Mouse (Mus musculus) hindbrain, embryonic 13.5 days (tissue): ENCODE results near the gene Arhgef11. TPM values are rescaled to one million over a fixed set of nuclear protein-coding genes. Genes with fewer than 3 reads are reported as not detected.

Source experiments
- ATAC-seq: fragments of 200-750 bp; cut with Nextera tagmentation; 2 replicates; pipeline ENCODE4 v1.8.0; 2017; ENCODE audit warnings: moderate TSS enrichment; ENCODE audit not compliant: low FRiP score
- H3K27ac ChIP-seq: fragments of 300-500 bp; sonication (generic); 2 replicates; pipeline ENCODE4 v1.5.1; 2015; ENCODE audit warnings: inconsistent platforms, mild to moderate bottlenecking, moderate library complexity
- H3K27me3 ChIP-seq: fragments of 300-500 bp; sonication (generic); 2 replicates; pipeline ENCODE4 v1.6.1; 2015; ENCODE audit warnings: mild to moderate bottlenecking, inconsistent platforms
- H3K36me3 ChIP-seq: fragments of 300-500 bp; sonication (generic); 2 replicates; pipeline ENCODE4 v1.6.1; 2015; ENCODE audit warnings: mild to moderate bottlenecking, inconsistent platforms
- H3K4me1 ChIP-seq: fragments of 300-500 bp; sonication (generic); replicated peaks from 2 replicates; pipeline ENCODE4 v1.6.1; 2015; ENCODE audit warnings: inconsistent platforms
- H3K4me2 ChIP-seq: fragments of 300-500 bp; sonication (generic); 2 replicates; pipeline ENCODE4 v1.6.1; 2015; ENCODE audit warnings: inconsistent platforms, mild to moderate bottlenecking, moderate library complexity
- H3K4me3 ChIP-seq: fragments of 300-500 bp; sonication (generic); 2 replicates; pipeline ENCODE4 v1.5.1; 2015; ENCODE audit warnings: mild to moderate bottlenecking, inconsistent platforms
- H3K9ac ChIP-seq: fragments of 300-500 bp; sonication (generic); 2 replicates; pipeline ENCODE4 v1.6.1; 2015; ENCODE audit warnings: mild to moderate bottlenecking, inconsistent platforms
- H3K9me3 ChIP-seq: fragments of 300-500 bp; sonication (generic); 2 replicates; pipeline ENCODE4 v1.6.1; 2016; ENCODE audit warnings: inconsistent platforms
- WGBS: fragments of 180-500 bp; shearing (Covaris S2); methylation state at CpG from one replicate; pipeline ENCODE4 v1.1.7; 2015; 5-methylcytosine and 5-hydroxymethylcytosine counted together
- polyA plus RNA-seq: library from polyadenylated mRNA; unstranded; fragments of >200 nt; fragmentation: Nextera tagmentation; extraction: Ambion mirVana; gene quantifications from 2 replicates; pipeline ENCODE4 v1.2.1, GENCODE M21; 2015

Arhgef11 gene
- polyA plus RNA-seq, 1 experiment from 2014 or later: 22.8 TPM

DNA sequence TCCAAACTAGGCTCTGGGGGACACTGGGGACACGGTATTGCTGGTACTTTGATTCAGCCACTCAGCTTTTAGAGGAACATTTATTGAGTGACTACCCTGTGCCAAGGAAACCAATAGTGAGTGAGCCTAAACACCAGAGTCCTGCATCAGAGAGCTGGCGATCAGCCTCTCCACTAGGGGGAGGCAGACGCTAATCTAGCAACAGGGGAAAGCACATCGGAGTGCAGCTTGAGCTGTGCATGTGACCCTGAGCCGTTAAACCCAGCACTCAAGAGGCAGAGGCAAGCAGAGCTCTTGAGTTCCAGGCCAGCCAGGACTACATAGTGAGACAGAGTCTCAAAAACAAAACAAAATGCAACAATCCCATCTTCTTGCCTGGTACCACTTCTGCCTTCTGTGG lies 131.7 kb downstream of the Arhgef11 start:
- Histone ChIP-seq H3K4me3 (no peak overlapping the region), H3K9me3 (no peaks in the 10 kb centered on the region), H3K4me2 (no peak overlapping the region), H3K4me1 (peaks cover 15% of the 10 kb centered on the region), H3K36me3 (no peaks in the 10 kb centered on the region), H3K27ac (no peak overlapping the region), H3K27me3 (peaks cover 18% of the 10 kb centered on the region), H3K9ac (no peak overlapping the region)
- 23% methylated on average over 5 of the region's 5 CpGs for WGBS
- no peak for ATAC-seq

DNA sequence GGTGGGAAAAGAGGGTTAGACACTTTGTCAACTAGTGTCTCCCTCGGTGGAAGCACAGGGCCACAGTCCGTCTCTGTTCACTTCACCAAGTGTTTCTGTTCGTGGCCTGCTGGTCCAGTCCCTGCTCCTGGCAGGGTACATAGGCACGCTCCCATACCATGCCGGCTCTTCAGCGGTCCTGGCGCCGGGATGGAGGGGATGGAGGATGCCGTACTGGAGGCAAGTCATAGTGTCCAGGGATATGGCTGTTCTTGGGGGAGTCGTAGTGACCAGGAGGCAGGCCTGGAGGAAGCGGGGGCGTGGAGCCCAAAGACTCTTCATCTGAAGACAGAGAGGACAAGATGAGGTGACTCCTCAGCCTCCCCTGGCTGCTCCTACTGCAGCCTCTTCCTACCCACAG lies 132.6 kb downstream of the Arhgef11 start:
- no peaks in the 10 kb centered on the region for H3K9me3 ChIP-seq
- peaks cover 12% of the 10 kb centered on the region for H3K4me1 ChIP-seq
- no peak overlapping the region for H3K4me3 ChIP-seq
- WGBS: 93% methylated on average over 12 of the region's 12 CpGs
- H3K27me3 ChIP-seq: peaks cover 27% of the 10 kb centered on the region
- no peak for ATAC-seq
- H3K9ac ChIP-seq: no peak overlapping the region
- H3K4me2 ChIP-seq: no peak overlapping the region
- no peak overlapping the region for H3K27ac ChIP-seq
- H3K36me3 ChIP-seq: no peaks in the 10 kb centered on the region

DNA sequence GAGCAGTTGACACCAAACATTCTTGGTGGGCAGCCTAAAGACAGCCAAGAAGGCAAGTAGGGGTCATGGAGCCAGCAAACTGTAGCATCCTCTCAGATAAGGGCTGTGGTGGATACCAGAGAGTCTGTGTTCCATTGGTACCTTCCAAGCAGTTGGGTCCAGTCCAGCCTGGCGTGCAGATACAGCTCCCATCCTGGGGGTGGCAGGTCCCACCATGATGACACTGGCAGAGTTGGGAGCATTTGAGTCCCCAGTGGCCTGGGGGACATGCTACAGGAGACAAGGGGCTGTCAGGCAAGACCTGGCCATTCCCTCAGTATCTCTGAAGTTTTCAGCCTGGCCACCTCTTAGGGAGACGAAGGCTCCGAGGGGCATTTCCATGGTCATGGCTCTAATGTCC lies 135.2 kb downstream of the Arhgef11 start:
- no peaks in the 10 kb centered on the region for H3K36me3 ChIP-seq
- no peak overlapping the region for H3K4me2 ChIP-seq
- H3K9ac ChIP-seq: no peak overlapping the region
- no peaks in the 10 kb centered on the region for H3K9me3 ChIP-seq
- H3K27me3 ChIP-seq: peaks cover 50% of the 10 kb centered on the region
- H3K4me3 ChIP-seq: no peak overlapping the region
- 77% methylated on average over 3 of the region's 3 CpGs for WGBS
- ATAC-seq: no peak
- H3K27ac ChIP-seq: no peak overlapping the region
- H3K4me1 ChIP-seq: peaks cover 15% of the 10 kb centered on the region

DNA sequence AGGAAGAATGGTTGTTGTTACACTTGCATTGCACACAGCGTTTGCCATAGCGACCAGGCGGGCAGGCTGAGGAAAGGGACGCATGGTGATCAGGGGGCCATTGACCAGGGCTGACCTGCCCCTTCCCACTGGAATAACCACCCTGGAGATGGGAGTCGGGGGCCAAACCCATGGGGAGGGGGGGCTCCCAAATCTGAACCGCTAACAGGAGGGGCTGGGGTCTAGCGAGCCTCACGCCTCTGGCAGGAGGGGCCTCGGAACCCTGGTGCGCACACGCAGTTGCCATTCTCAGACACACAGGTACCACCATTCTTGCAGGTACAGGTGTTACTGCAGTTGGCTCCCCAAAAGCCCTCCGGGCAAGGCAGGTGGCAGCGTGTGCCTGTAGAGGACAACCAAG lies 136.5 kb downstream of the Arhgef11 start:
- no peak overlapping the region for H3K4me3 ChIP-seq
- H3K4me2 ChIP-seq: no peak overlapping the region
- H3K9me3 ChIP-seq: no peaks in the 10 kb centered on the region
- H3K9ac ChIP-seq: no peak overlapping the region
- ATAC-seq: no peak
- WGBS: 83% methylated on average over 13 of the region's 13 CpGs
- peaks cover 51% of the 10 kb centered on the region for H3K27me3 ChIP-seq
- no peaks in the 10 kb centered on the region for H3K36me3 ChIP-seq
- peaks cover 10% of the 10 kb centered on the region for H3K4me1 ChIP-seq
- no peak overlapping the region for H3K27ac ChIP-seq

DNA sequence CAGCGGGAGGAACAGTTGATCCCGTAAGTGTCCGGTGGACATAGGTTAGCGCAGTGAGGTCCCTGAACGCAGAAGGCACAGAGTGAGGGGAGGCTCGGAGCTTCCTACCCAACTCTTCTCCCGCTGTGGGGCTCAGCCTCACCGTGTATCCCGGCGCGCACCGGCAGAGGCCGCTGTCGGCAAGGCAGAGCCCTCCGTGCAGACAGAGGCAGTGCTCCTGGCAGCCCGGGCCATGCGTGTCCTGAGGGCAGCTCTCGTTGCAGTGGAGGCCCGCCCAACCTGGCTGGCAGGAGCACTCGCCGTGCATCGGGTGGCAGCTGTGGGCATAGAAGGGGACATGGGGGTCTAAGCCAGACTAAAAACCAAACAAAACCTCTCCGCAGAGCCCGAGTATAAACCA lies 138.6 kb downstream of the Arhgef11 start:
- 3% methylated on average over 24 of the region's 24 CpGs for WGBS
- ATAC-seq: peak; percentile 84
- peaks cover 50% of the 10 kb centered on the region for H3K27me3 ChIP-seq
- H3K9ac ChIP-seq: peak overlapping the region; percentile 60
- H3K4me2 ChIP-seq: peak overlapping the region; percentile 56
- H3K27ac ChIP-seq: no peak overlapping the region
- peak overlapping the region; percentile 28 for H3K4me3 ChIP-seq
- H3K36me3 ChIP-seq: no peaks in the 10 kb centered on the region
- no peaks in the 10 kb centered on the region for H3K9me3 ChIP-seq
- H3K4me1 ChIP-seq: peaks cover 10% of the 10 kb centered on the region

DNA sequence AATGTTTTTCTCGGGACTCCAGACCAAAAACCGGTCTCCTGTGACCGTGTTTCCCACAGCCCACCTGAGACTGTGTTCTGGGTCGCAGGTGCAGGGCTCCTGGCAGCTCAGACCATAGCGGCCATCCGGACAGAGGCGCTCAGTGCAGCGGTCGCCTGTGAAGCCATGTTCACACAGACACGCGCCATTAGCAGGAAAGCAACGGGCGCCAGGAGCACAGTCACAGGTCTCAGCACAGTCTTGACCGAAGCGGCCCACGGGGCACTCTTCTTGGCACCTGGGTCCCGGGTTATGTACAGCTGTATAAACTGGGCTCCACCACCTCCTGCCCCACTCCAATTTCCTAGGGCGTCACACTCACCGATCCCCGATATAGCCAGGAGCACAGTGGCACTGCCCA lies 139.1 kb downstream of the Arhgef11 start:
- peak overlapping the region; percentile 28; the same call in 1 of the 2 replicates for H3K4me3 ChIP-seq
- ATAC-seq: peak; percentile 27; the same call in 1 of the 2 replicates
- H3K36me3 ChIP-seq: no peaks in the 10 kb centered on the region
- peaks cover 10% of the 10 kb centered on the region for H3K4me1 ChIP-seq
- H3K9ac ChIP-seq: peak overlapping the region; percentile 60
- H3K27me3 ChIP-seq: peaks cover 50% of the 10 kb centered on the region
- peak overlapping the region; percentile 56 for H3K4me2 ChIP-seq
- 48% methylated on average over 20 of the region's 20 CpGs for whole genome bisulfite sequencing
- H3K9me3 ChIP-seq: no peaks in the 10 kb centered on the region
- H3K27ac ChIP-seq: no peak overlapping the region

DNA sequence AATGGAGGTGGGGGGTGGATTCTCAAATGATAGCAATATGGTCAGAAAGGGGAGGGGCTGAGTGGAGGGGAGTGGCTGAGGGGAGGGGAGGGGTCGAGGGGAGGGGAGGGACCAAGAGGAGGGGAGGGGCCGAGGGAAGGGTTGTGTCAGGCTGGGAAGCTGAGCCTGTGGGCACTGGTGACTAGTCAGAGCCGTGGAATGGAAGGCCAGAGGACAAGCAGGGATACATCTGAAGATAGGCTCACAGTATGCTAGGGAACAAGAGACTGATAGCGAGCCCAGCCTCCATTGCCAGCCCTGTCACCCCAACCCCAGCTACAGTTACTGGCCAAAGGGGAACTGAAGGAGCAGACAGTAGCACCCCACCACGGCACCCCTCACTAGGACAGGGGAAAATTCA lies 141.3 kb downstream of the Arhgef11 start:
- H3K27me3 ChIP-seq: peaks cover 43% of the 10 kb centered on the region
- no peak overlapping the region for H3K4me3 ChIP-seq
- WGBS: 36% methylated on average over 5 of the region's 5 CpGs
- H3K36me3 ChIP-seq: no peaks in the 10 kb centered on the region
- no peak for ATAC-seq
- H3K4me1 ChIP-seq: peaks cover 17% of the 10 kb centered on the region
- no peaks in the 10 kb centered on the region for H3K9me3 ChIP-seq
- no peak overlapping the region for H3K9ac ChIP-seq
- no peak overlapping the region for H3K4me2 ChIP-seq
- H3K27ac ChIP-seq: no peak overlapping the region

DNA sequence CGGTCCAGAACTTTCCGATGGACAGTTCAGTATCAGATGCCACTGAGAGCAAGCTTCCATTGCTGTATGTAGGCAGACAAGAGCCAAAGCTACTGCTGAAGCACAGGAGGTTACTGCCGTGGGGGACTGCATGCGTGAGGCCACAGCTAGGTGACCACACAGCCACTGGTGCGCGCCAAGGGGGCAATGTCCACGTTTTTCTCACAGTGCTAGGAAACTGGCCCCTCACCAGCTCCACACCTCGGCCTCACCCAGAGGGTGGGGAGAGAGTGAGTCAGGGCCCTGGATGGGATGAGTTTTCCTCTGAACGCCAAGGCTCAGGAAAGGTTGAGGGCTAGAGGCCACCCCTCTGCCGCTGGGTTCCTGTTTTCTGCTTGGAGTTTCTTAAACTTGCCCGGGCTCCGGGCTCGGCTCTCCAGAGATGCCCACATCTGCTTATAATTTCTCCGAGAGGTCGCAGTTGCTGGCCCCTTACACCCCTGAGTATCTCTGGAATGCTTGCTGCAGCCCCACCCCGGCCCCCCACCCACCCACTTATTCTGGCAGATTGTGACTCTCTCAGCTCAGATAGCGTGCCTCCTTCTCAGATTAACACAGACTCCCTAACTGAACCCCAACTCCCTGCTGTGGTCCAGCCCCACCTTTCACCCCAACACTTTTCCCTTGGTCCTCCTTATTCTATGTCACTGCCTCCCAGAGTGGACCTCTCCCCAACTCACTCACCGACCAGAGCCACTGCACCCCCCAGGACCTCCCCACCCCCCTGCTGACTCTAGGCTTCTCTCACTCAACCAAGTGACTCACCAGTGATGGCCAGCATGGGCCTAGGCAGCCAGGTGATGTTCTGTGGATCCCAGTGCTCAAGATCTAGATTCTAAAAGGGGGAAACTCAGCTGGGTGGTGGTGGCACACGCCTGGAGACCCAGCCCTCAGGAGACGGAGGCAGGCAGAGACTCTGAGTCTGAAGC lies 144.3 kb downstream of the Arhgef11 start:
- Histone ChIP-seq H3K9ac (no peak overlapping the region), H3K4me3 (no peak overlapping the region), H3K4me2 (no peak overlapping the region), H3K36me3 (no peaks in the 10 kb centered on the region), H3K4me1 (peaks cover 13% of the 10 kb centered on the region), H3K27ac (no peak overlapping the region), H3K9me3 (no peaks in the 10 kb centered on the region), H3K27me3 (peaks cover 41% of the 10 kb centered on the region)
- 76% methylated on average over 20 of the region's 20 CpGs for WGBS
- no peak for ATAC-seq

DNA sequence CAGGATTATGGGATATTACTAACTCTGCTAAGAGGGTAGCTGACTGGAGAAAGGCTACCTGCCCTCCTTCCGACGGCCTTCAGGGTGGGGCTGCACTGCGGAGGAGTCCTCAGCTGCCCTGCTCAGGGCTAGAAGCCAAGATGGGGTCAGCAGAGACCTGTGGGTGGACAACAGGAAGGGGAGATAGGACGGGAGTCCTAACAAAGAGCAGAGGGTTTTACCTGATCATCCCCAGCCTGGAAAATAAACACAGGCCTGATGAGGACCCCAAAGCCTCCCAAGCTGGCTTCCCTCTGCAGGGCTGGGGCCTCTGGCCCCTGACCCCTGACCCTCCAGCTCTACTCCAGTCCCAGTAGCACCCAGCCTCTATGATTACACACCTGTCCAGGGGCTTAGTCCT lies 145.8 kb downstream of the Arhgef11 start:
- no peak for ATAC-seq
- Histone ChIP-seq H3K4me1 (peaks cover 20% of the 10 kb centered on the region), H3K27ac (no peak overlapping the region), H3K9ac (no peak overlapping the region), H3K4me3 (no peak overlapping the region), H3K4me2 (no peak overlapping the region), H3K27me3 (peaks cover 40% of the 10 kb centered on the region), H3K36me3 (no peaks in the 10 kb centered on the region), H3K9me3 (no peaks in the 10 kb centered on the region)
- 66% methylated on average over 4 of the region's 4 CpGs for WGBS

DNA sequence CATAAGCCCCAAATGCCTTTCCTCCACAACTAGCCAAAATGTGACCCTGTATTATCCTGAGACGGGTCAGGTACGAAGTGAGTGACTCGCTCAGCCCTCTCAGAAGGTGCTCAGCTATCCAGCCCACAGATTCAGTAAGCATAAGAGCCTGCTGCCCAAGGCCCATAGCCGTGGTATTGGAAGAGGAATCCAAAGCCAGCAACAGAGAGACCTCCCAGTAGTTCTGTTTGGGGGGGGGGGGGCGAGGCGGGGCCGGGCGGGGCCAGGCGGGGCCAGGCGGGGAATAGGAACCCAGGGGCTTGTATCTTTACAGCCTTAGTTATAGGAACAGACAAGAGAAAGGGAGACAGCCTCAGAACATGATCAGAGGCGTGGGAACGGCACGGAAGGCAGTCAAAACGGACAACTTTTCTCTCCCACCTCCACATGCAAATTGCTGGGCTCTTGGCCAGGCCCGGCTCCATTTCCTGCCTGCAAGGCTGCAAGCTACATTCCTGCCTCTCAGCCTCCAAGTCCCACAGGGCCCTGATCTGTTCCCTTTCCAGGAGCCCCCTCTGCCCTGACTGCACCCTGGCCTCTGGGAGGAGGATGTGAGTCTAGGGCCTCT lies 146.4 kb downstream of the Arhgef11 start:
- no peak for ATAC-seq
- 26% methylated on average over 15 of the region's 15 CpGs for WGBS
- no peaks in the 10 kb centered on the region for H3K36me3 ChIP-seq
- no peak overlapping the region for H3K4me3 ChIP-seq
- H3K27me3 ChIP-seq: peaks cover 45% of the 10 kb centered on the region
- peaks cover 22% of the 10 kb centered on the region for H3K4me1 ChIP-seq
- H3K9me3 ChIP-seq: no peaks in the 10 kb centered on the region
- H3K27ac ChIP-seq: peak overlapping the region; percentile 53; the same call in 1 of the 2 replicates
- peak overlapping the region; percentile 20; the same call in 1 of the 2 replicates for H3K4me2 ChIP-seq
- H3K9ac ChIP-seq: no peak overlapping the region

DNA sequence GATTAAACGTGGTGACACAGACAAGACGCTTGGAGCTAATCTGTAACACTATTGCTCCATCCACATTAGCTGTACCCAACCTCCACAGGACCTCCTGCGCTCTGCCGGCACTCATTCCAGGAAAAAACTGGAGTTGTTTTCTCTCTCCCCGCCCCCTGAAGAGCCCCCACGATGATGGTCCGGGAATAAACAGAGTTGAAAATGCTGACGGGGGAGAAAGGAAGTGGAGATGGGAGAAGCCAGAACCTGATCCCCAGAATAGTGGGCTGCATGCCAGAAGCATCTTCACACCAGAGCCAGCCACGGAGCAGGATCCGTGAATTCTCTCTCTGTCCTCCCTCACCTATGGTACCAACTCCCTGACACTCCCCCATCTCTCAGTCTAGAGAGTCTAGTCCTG lies 147.1 kb downstream of the Arhgef11 start:
- H3K4me1 ChIP-seq: peaks cover 25% of the 10 kb centered on the region
- H3K9ac ChIP-seq: no peak overlapping the region
- H3K27me3 ChIP-seq: peaks cover 52% of the 10 kb centered on the region
- H3K9me3 ChIP-seq: no peaks in the 10 kb centered on the region
- no peaks in the 10 kb centered on the region for H3K36me3 ChIP-seq
- H3K27ac ChIP-seq: peak overlapping the region; percentile 53
- H3K4me3 ChIP-seq: no peak overlapping the region
- ATAC-seq: no peak
- WGBS: 39% methylated on average over 10 of the region's 10 CpGs
- peak overlapping the region; percentile 20; the same call in 1 of the 2 replicates for H3K4me2 ChIP-seq

DNA sequence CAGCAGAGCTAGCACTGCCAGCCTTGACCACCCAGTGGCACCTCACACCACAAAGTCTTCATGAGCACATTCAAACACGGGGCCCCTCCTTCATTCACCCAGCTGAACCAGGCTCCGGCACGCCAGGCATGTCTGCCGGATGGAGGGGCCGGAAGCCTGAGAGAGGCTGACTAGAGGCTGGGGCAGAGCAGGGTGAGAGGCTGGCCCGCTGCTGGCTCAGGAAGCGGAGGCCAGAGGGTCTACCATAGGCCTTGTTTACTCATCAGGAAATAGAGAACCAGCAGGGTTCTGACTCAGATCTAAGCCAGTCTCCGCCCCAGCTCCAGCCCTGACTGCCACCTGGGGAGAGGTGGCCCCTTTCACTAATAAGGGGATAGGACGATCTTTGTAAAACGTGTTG lies 147.7 kb downstream of the Arhgef11 start:
- peak overlapping the region; percentile 53 for H3K27ac ChIP-seq
- ATAC-seq: no peak
- H3K36me3 ChIP-seq: no peaks in the 10 kb centered on the region
- no peaks in the 10 kb centered on the region for H3K9me3 ChIP-seq
- peaks cover 57% of the 10 kb centered on the region for H3K27me3 ChIP-seq
- no peak overlapping the region; the same call in 1 of the 2 replicates for H3K4me2 ChIP-seq
- 19% methylated on average over 10 of the region's 10 CpGs for whole genome bisulfite sequencing
- peaks cover 25% of the 10 kb centered on the region for H3K4me1 ChIP-seq
- H3K9ac ChIP-seq: no peak overlapping the region
- no peak overlapping the region for H3K4me3 ChIP-seq
